Comparison of ENCODE assay signal across 8 mouse cellular contexts in the genomic region with DNA sequence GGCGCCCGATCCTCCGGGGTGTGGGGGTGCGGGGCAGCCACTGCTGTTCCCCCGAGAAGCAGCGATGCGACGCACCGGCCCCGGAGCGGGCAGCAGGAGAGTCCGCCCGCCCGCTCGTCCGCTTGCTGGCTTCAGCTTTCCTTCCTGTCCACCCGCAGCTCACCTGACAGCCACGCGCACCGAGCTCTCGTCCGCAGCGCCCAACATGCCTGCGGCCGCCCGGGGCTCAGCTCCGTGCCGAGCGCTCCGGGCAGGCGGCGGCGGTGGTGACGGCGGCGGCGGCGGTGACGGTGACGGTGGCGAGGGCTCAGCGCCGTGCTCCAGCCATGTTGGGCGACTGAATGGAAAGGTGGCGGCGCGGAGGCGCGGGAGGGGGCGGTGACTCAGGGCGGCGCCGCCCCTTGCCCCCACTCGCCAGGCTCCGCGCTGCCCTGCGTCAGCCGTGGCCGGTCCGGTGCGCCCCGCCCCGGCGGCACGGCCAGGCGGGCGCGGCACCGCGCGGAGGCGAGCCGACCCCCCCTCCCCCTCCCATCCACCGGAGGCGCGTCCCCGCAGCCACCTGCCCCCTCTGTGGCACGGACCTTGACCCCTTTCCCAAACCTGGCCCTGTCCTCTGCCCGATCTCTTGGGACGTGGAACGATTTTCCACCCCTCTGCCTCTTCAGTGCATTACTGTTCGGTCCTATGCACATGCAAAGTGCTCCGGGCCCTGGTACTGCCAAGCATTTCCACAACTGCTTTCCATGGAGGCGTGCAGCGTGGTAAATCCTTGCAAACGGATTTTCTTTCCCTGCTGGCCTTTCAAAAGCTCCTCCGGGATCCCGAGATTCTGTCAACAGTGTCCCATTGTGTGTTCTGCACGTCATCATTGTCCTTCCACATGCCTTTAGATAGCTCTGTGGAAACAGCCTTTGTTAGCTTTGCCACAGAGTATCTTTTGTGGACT. TPM values are rescaled to one million over a fixed set of nuclear protein-coding genes. Genes with fewer than 3 reads are reported as not detected.
DNase-seq lines count a peak whose midpoint lies in the region; ATAC-seq lines count a peak whose summit lies in the region.

A gene (minus strand): TSS at position 453 of the 946 bp plus-strand sequence.

- DNase-seq in adrenal gland, adult 18-20 months (ENCODE audit: low spot score in 2 of 2), result peak; percentile 75 to 83
- DNase-seq in cerebellum, postnatal 14 days, result peak; percentile 89 to 93
- peak; percentile 68 to 78 for DNase-seq in frontal cortex, postnatal 36 days (ENCODE audit: low spot score in 2 of 2)
- peak; percentile 72 to 79 for DNase-seq in layer of hippocampus, postnatal 14 days (ENCODE audit: low spot score in 2 of 2)
- peak; percentile 48 for DNase-seq in ovary, postnatal 14 days (ENCODE audit: low spot score)
- DNase-seq in T-cell, adult 2 months (ENCODE audit: low spot score), result no peak

- peak within 1 kb of the TSS; percentile 100 for H3K27ac ChIP-seq in hindbrain, embryonic 12.5 days
- H3K27ac ChIP-seq in lung, embryonic 15.5 days, result peak within 1 kb of the TSS; percentile 80

- ATAC-seq in hindbrain, embryonic 12.5 days (ENCODE audit: low FRiP score), result peak; percentile 92
- ATAC-seq in lung, embryonic 15.5 days (ENCODE audit: borderline replicate concordance, extremely low read depth, low FRiP score, low TSS enrichment), result peak; percentile 95

- H3K4me3 ChIP-seq in hindbrain, embryonic 12.5 days, result peak within 1 kb of the TSS; percentile 71
- peak within 1 kb of the TSS; percentile 94 for H3K4me3 ChIP-seq in lung, embryonic 15.5 days

- under 1% methylated on average over 50 of the region's 89 CpGs for WGBS in hindbrain, embryonic 12.5 days
- 1% methylated on average over 58 of the region's 89 CpGs for WGBS in lung, embryonic 15.5 days

- no peaks in the 10 kb centered on the region for H3K9me3 ChIP-seq in hindbrain, embryonic 12.5 days (replicated peaks)
- no peaks in the 10 kb centered on the region for H3K9me3 ChIP-seq in lung, embryonic 15.5 days

- no peaks in the 10 kb centered on the region for H3K36me3 ChIP-seq in hindbrain, embryonic 12.5 days
- H3K36me3 ChIP-seq in lung, embryonic 15.5 days, result no peaks in the 10 kb centered on the region

- H3K9ac ChIP-seq in hindbrain, embryonic 12.5 days, result peak within 1 kb of the TSS; percentile 90
- peak within 1 kb of the TSS; percentile 68 for H3K9ac ChIP-seq in lung, embryonic 15.5 days

- H3K27me3 ChIP-seq in hindbrain, embryonic 12.5 days, result no peaks in the 10 kb centered on the region
- H3K27me3 ChIP-seq in lung, embryonic 15.5 days, result no peaks in the 10 kb centered on the region

- H3K4me1 ChIP-seq in hindbrain, embryonic 12.5 days, result peaks cover 19% of the 10 kb centered on the region
- H3K4me1 ChIP-seq in lung, embryonic 15.5 days, result peaks cover 10% of the 10 kb centered on the region; the same call in 1 of the 2 replicates

- peak within 1 kb of the TSS; percentile 81 for H3K4me2 ChIP-seq in hindbrain, embryonic 12.5 days (replicated peaks)
- H3K4me2 ChIP-seq in lung, embryonic 15.5 days, result peak within 1 kb of the TSS; percentile 96

RNA-seq across cellular contexts. Expression of the gene that starts here (rescaled TPM):
- total RNA-seq in adrenal gland, adult 18-20 months (2021), result 10 to 100 TPM; 16.6 to 18.1 TPM
- polyA plus RNA-seq in hindbrain, embryonic 12.5 days (2016; fragmentation: Nextera tagmentation; extraction: Ambion mirVana), result 38.6 and 39.7 TPM in 2 replicates
- total RNA-seq in layer of hippocampus, postnatal 14 days (2021), result 10 to 100 TPM; 88.5 to 89.6 TPM
- polyA plus RNA-seq in lung, embryonic 15.5 days (2015; fragmentation: Nextera tagmentation; extraction: Ambion mirVana), result 6.2 and 6.5 TPM in 2 replicates

Comparison
In these comparisons a context has a peak if more than half of its experiments do, and no peak if none do; other contexts are left out.
1. RNA of the gene that starts here (total RNA-seq): 88.5 to 89.6 TPM in layer of hippocampus, postnatal 14 days; 16.6 to 18.1 TPM in adrenal gland, adult 18-20 months; every median in the first group is over 4 times any median in the second.